Mouse (Mus musculus) C2C12 (cell line): ENCODE measurements around the gene Slc38a9.

Source experiments
- CTCF ChIP-seq: IDR thresholded peaks from one replicate; pipeline ENCODE4 v1.5.1; 2011; ENCODE audit not compliant: control insufficient read depth, insufficient read depth, insufficient read length
- MAX ChIP-seq: IDR thresholded peaks from one replicate; pipeline ENCODE4 v1.6.1; 2011; ENCODE audit warnings: mild to moderate bottlenecking, control low read depth
- MYOD1 ChIP-seq: IDR thresholded peaks from one replicate; pipeline ENCODE4 v1.6.1; 2011; ENCODE audit warnings: low read depth; ENCODE audit not compliant: control insufficient read depth, insufficient read length
- USF1 ChIP-seq: IDR thresholded peaks from one replicate; pipeline ENCODE4 v1.6.1; 2011; ENCODE audit warnings: low read depth, mild to moderate bottlenecking, control low read depth, moderate library complexity

GRCm38 (mm10) chr13:112770528-112771328, 110.2 kb downstream of the Slc38a9 start:
- TF ChIP-seq CTCF (no peak), USF1 (no peak), MYOD1 (peak; percentile 7), MAX (peak; percentile 52)
